Mouse (Mus musculus) telencephalon, adult 2 months (tissue): Measurements from ENCODE around the gene Akap7.
A peak's percentile ranks its signal among the peaks of the same experiment; 100 is the strongest.

Experiments
- DNase-seq: peaks from one replicate; pipeline ENCODE4 v3.0.0-alpha.2; 2011; ENCODE audit warnings: low read depth, low spot score

Gene Akap7

GRCm38 (mm10) chr10:25307770-25308169, at the start of gene Akap7:
Gene Akap7 (minus strand): TSS chr10:25307870.
- no peak for DNase-seq

GRCm38 (mm10) chr10:25354390-25354789, 46.7 kb upstream of the Akap7 start:
- no peak for DNase-seq

DNA sequence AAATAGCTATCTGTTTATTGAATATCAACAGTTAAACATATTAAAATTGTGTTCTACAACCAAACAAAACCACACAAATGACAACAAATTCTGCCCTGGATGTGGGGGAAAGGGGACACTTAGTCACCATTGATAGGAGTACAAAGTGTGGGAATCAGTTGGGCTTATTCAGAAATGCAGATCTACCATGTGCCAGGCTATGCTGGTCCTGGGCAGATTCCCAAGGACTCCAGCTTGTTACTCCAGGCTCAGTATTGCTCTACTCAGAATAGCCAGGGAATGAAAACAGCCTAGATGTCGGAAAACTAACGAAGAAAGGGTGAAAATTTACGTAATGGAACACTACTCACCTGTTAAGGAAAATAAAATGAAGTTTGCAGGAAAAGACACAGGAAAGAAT, 46.3 kb upstream of the Akap7 start:
- no peak for DNase-seq

DNA sequence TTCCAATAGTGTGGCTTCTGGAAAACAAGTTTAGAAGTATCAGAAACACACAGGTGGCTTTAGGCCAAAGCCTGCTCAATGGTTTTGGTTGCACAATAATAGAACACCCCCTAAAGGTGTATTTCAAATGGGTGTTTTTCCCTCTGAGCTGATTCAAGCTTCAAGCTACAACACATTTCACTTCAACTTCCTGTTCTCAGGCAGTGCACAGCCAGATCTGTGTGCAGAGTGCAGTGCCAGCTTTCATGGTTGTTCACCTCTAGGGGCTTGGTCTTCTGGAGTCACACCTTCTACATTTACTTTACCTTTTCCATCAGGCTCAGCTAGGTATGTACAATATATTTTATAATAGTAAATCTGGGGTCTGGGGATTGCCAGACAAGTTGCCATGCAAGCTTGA, 35.1 kb upstream of the Akap7 start:
- DNase-seq: no peak

DNA sequence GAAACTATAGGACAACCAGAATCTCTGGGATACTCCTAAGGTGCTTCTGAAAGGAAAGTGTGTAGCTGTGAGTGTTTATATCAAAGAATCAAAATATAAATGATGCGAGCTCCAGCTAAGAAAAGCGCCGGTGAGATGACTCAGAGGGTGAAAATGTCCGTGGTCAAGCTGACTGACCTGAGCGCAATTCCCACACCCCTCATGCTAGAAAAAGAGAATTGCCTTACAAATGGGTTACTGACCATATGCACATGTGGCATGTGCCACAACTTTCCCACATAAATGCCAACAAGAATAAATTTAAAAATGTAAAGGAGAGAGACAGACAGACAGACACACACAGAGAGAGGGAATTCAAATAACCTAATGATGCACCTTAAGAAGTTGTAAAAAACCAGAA, 33.0 kb upstream of the Akap7 start:
- DNase-seq: no peak

GRCm38 (mm10) chr10:25333390-25334079, 25.9 kb upstream of the Akap7 start:
- no peak for DNase-seq

- DNase-seq: no peak
These were observed 23.8 kb upstream of the Akap7 start for GRCm38 (mm10) chr10:25331321-25332049.

DNA sequence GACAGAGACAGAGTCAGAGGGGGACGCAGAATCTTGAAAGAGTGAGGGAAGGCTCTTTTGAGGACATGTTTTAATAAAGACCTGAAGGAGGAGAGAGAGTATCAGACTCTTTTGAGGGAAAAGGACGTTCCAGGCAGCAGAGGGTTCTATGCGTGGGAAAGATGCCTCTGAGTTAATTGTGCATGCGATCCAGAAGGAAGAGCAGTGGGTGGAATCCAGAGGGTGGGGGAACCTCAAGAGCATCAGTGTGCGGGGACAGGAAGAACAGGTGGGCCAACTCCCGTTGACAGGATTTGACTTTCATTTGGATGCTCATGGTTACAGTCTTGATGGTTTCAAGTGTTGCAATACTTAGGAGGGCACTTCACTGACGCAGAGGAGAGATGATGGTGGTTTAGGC, 22.4 kb upstream of the Akap7 start:
- DNase-seq: no peak

GRCm38 (mm10) chr10:25327511-25327910, 19.8 kb upstream of the Akap7 start:
- no peak for DNase-seq

GRCm38 (mm10) chr10:25325690-25326089, 18.0 kb upstream of the Akap7 start:
- no peak for DNase-seq

DNA sequence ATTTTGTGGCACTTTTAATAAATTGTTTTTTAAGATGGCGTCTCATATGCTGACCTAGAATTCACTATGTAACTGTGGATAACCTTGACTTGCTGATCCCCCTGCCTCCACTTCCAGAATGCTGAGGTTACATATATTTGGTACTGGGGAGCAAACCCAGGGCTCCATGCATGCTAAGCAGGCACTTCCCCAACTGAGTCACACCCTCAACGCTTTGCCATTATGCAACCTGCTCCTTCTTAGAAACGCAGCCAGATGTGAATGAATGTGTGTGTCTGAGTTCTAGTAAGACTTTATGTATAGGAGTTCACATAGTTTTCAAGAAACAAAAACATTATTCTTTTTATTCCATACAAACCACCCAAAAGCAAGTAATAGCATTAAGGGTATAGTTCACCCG, 13.5 kb upstream of the Akap7 start:
- no peak for DNase-seq

- no peak for DNase-seq
These were observed 11.9 kb upstream of the Akap7 start for GRCm38 (mm10) chr10:25319531-25319930.

GRCm38 (mm10) chr10:25318405-25318804, 10.7 kb upstream of the Akap7 start:
- DNase-seq: no peak

DNA sequence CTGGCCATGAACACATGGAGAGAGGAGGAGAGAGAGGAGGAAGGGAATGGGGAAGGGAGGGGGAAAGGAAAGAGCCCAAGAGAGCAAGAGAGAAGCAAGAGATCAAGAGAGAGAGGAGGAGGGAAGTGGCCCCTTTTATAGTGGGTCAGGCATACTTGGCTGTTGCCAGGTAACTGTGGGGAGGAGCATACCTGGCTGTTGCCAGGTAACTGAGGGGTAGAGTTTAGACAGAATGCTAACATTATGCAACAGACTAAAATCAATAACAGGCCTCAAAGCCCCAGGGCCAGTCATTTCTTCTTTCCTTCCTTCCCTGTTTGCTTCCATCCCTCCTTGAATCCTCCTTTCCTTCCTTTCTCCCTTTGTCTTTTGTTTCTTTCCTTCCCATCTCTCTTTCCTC, 10.0 kb upstream of the Akap7 start:
- no peak for DNase-seq

- DNase-seq: no peak
These were observed 6.3 kb upstream of the Akap7 start for GRCm38 (mm10) chr10:25313856-25314584.

- DNase-seq: peak; percentile 33
These were observed 4.0 kb upstream of the Akap7 start for GRCm38 (mm10) chr10:25311554-25312212.

- no peak for DNase-seq
These were observed 3.1 kb upstream of the Akap7 start for GRCm38 (mm10) chr10:25310736-25311135.

DNA sequence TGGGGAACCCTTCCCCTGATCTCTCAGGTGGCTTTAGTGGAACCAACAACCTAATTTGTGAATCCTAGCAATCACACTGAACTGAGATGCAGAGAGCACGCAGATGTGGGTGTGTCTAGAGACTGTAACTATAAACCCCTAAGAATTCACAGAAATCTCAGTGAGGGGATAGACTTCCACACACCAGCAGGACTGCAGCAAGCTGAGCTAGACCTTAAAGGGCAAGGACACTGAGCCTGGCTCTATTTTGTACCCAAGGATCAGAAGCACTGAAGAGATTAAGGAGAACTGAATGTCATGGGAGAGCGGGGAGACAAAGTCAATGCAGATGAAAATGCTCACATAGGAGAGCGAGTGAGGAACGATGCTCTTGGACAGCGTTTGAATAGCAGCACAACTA, 2.3 kb upstream of the Akap7 start:
- DNase-seq: no peak

GRCm38 (mm10) chr10:25305146-25305545, 2.5 kb downstream of the Akap7 start:
- DNase-seq: no peak

- DNase-seq: no peak
These were observed 3.1 kb downstream of the Akap7 start for GRCm38 (mm10) chr10:25304608-25305007.

DNA sequence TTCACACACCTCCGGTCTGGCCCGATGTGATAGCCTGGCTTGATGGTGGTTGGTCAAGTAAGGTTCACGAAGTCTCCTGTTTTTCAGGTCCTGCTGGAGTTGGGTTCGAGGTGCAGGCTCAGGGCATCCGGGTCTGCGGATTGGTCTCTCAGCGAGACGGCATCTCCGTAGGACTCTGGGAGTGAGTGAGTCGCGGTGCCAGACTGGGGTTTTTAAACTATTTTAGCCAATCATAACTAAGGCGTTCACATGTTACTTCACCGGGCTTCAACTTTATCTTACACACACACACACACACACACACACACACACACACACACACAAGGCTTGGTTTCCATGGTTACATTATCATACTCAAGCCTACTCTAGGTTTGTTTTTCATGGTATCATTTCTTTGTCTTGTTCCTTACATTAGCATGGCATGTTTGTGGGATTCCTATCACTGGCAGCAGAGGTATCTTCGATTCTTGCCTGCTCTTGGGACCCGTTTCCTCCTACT, 8.6 kb downstream of the Akap7 start:
- no peak for DNase-seq

GRCm38 (mm10) chr10:25298264-25298671, 9.4 kb downstream of the Akap7 start:
- no peak for DNase-seq
